Mouse (Mus musculus) intestine, embryonic 16.5 days (tissue): ENCODE measurements around the gene Nrap. TPM values are rescaled to one million over a fixed set of nuclear protein-coding genes. Genes with fewer than 3 reads are reported as not detected.

Source experiments
- ATAC-seq: fragments of 200-750 bp; cut with Nextera tagmentation; 2 replicates; pipeline ENCODE4 v1.8.0; 2017; ENCODE audit warnings: moderate TSS enrichment, moderate library complexity
- H3K27ac ChIP-seq: fragments of 300-500 bp; sonication (generic); 2 replicates; pipeline ENCODE4 v1.5.1; 2014; ENCODE audit warnings: mild to moderate bottlenecking, low read length
- H3K27me3 ChIP-seq: fragments of 300-500 bp; sonication (generic); replicated peaks from 2 replicates; pipeline ENCODE4 v1.6.1; 2014; ENCODE audit warnings: low read length, control low read depth, mixed read lengths; ENCODE audit not compliant: control insufficient read depth, insufficient read depth
- H3K36me3 ChIP-seq: fragments of 300-500 bp; sonication (generic); 2 replicates; pipeline ENCODE4 v1.6.1; 2014; ENCODE audit warnings: low read length, control low read depth; ENCODE audit not compliant: control insufficient read depth, insufficient read depth
- H3K4me1 ChIP-seq: fragments of 300-500 bp; sonication (generic); 2 replicates; pipeline ENCODE4 v1.6.1; 2014; ENCODE audit warnings: low read length, control low read depth, mixed read lengths; ENCODE audit not compliant: control insufficient read depth, insufficient read depth
- H3K4me2 ChIP-seq: fragments of 300-500 bp; sonication (generic); 2 replicates; pipeline ENCODE4 v1.6.1; 2014; ENCODE audit warnings: low read depth, low read length, control low read depth
- H3K4me3 ChIP-seq: fragments of 300-500 bp; sonication (generic); 2 replicates; pipeline ENCODE4 v1.5.1; 2014; ENCODE audit warnings: mild to moderate bottlenecking, low read length
- H3K9ac ChIP-seq: fragments of 300-500 bp; sonication (generic); 2 replicates; pipeline ENCODE4 v1.6.1; 2014; ENCODE audit warnings: low read depth, low read length
- H3K9me3 ChIP-seq: fragments of 300-500 bp; sonication (generic); 2 replicates; pipeline ENCODE4 v1.6.1; 2016; ENCODE audit warnings: low read length, control low read depth; ENCODE audit not compliant: control insufficient read depth
- WGBS: fragments of 180-500 bp; shearing (Covaris S2); extraction: QIAGEN DNeasy Blood & Tissue Kit; methylation state at CpG from one replicate; pipeline ENCODE4 v1.1.7; 2014; 5-methylcytosine and 5-hydroxymethylcytosine counted together
- polyA plus RNA-seq: library from polyadenylated mRNA; unstranded; fragments of >200 nt; fragmentation: Nextera tagmentation; extraction: Ambion mirVana; gene quantifications from 2 replicates; pipeline ENCODE4 v1.2.1, GENCODE M21; 2015

Gene Nrap
- polyA plus RNA-seq, 1 experiment from 2014 or later, result 0.40 TPM

- 60% methylated on average over 12 of the region's 12 CpGs for WGBS
- no peak for ATAC-seq
- Histone ChIP-seq H3K9me3 (no peaks in the 10 kb centered on the region), H3K4me2 (no peak overlapping the region), H3K4me1 (no peaks in the 10 kb centered on the region), H3K36me3 (no peaks in the 10 kb centered on the region), H3K9ac (no peak overlapping the region), H3K4me3 (no peak overlapping the region), H3K27me3 (no peaks in the 10 kb centered on the region), H3K27ac (no peak overlapping the region)
Measured at GRCm38 (mm10) chr19:56336826-56337225, 53.0 kb downstream of the Nrap start.

DNA sequence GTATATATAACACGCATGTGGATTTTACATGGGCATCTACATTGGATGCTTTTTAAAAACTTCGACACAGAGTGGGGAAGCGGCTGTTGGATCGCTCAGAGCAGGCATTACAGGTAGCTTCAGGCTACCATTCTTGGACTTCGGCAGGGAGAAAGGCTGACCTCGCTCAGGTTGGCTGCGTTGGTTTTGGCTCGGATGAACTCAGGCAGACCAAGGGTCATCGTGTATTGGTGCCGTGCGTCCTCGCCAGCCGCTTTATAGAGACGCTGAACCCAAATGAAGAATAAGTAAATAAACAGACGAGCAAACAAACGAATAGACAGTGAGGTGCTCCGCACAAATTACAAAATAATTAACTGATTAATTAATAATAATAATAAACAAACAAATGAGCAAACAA lies 53.5 kb downstream of the Nrap start:
- 91% methylated on average over 17 of the region's 17 CpGs for WGBS
- H3K4me2 ChIP-seq, result no peak overlapping the region
- H3K27ac ChIP-seq, result no peak overlapping the region
- no peaks in the 10 kb centered on the region for H3K4me1 ChIP-seq
- no peaks in the 10 kb centered on the region for H3K36me3 ChIP-seq
- H3K27me3 ChIP-seq, result no peaks in the 10 kb centered on the region
- no peaks in the 10 kb centered on the region for H3K9me3 ChIP-seq
- no peak overlapping the region for H3K9ac ChIP-seq
- H3K4me3 ChIP-seq, result no peak overlapping the region
- ATAC-seq, result no peak

- WGBS, result 67% methylated on average over 21 of the region's 21 CpGs
- H3K4me2 ChIP-seq, result no peak overlapping the region
- H3K9ac ChIP-seq, result no peak overlapping the region
- no peak for ATAC-seq
- no peaks in the 10 kb centered on the region for H3K36me3 ChIP-seq
- H3K27ac ChIP-seq, result no peak overlapping the region
- peaks cover 6% of the 10 kb centered on the region; the same call in 1 of the 2 replicates for H3K4me1 ChIP-seq
- H3K9me3 ChIP-seq, result no peaks in the 10 kb centered on the region
- H3K27me3 ChIP-seq, result no peaks in the 10 kb centered on the region
- H3K4me3 ChIP-seq, result no peak overlapping the region
Measured at GRCm38 (mm10) chr19:56326243-56326855, 63.5 kb downstream of the Nrap start.

- Histone ChIP-seq H3K27me3 (no peaks in the 10 kb centered on the region), H3K9ac (no peak overlapping the region), H3K27ac (no peak overlapping the region), H3K4me3 (no peak overlapping the region), H3K4me2 (no peak overlapping the region), H3K36me3 (no peaks in the 10 kb centered on the region), H3K9me3 (no peaks in the 10 kb centered on the region), H3K4me1 (peaks cover 6% of the 10 kb centered on the region; the same call in 1 of the 2 replicates)
- no peak for ATAC-seq
- WGBS, result 57% methylated on average over 10 of the region's 10 CpGs
Measured at GRCm38 (mm10) chr19:56325676-56326075, 64.2 kb downstream of the Nrap start.

DNA sequence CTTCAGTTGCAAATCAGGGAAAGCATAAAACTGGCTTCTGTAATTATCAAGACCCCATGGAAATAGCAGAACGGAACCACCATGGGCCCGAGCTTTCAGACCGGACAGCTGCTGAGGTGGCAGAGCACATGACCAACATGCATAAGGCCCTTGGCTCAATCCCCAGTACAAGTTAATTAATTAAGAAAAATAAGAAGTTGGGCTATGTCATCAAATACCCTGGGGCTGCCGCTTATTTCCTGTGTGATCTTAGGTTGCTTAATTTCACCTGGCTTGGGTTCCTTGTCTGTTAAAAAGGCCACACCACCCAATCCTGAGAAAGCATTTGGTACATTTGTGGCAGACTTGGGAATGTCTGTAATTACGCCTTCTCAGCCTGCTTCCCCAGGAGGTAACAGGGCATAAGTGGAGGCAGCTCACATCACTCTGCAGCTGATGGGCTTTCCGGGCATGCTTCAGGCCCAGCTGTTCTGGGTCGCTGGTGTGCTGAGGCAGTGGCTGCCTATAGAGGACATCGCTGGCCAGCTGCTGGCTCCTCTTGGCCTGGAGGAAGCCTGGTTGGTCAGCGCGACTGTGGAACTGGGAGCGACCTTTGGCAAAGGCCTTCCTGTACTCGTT lies 68.4 kb downstream of the Nrap start:
- H3K9ac ChIP-seq, result no peak overlapping the region
- H3K36me3 ChIP-seq, result no peaks in the 10 kb centered on the region
- WGBS, result 82% methylated on average over 12 of the region's 12 CpGs
- H3K4me2 ChIP-seq, result no peak overlapping the region
- H3K27ac ChIP-seq, result no peak overlapping the region
- H3K4me1 ChIP-seq, result peaks cover 6% of the 10 kb centered on the region; the same call in 1 of the 2 replicates
- H3K9me3 ChIP-seq, result no peaks in the 10 kb centered on the region
- H3K27me3 ChIP-seq, result no peaks in the 10 kb centered on the region
- ATAC-seq, result no peak
- H3K4me3 ChIP-seq, result no peak overlapping the region

DNA sequence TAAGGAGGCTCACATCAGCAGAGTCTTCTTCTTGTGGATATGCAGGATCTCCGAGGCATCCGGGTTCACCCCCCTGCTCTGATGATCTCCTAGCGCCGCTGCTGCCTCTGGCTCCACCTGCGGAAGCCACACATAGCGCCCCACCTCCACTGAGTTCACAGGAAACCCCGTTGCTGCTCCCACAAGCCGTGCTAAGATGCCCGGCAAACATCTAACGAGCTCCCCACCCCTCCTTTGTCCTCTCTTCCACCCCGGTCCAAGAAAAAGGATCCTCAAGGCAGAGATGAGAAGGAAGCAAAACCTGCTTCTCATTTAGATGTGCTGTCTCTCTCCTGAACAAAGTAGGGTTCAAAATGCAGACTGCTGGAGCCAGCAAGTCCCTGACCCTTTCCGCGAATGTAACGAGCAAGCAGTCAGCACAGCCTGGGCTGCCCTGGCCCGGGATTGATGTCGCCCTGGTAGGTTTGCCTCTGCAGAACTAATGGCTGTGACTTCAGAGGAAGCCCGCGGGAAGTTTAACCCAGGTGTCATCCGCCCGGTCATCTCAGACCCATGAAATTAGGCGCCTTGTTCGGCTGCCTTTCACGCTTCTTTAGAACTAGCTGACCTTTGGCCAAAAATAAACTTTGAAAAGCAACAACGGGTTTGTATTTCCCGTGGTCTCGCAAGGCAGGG lies 69.5 kb downstream of the Nrap start:
- Histone ChIP-seq H3K36me3 (no peaks in the 10 kb centered on the region), H3K4me3 (no peak overlapping the region), H3K4me1 (no peaks in the 10 kb centered on the region), H3K27ac (no peak overlapping the region), H3K9me3 (no peaks in the 10 kb centered on the region), H3K4me2 (0 out of 2 replicates have a peak overlapping the region, but pooled peaks have one; percentile 18), H3K27me3 (no peaks in the 10 kb centered on the region), H3K9ac (peak overlapping the region; percentile 0; the same call in 1 of the 2 replicates)
- WGBS, result 26% methylated on average over 26 of the region's 26 CpGs
- no peak for ATAC-seq

DNA sequence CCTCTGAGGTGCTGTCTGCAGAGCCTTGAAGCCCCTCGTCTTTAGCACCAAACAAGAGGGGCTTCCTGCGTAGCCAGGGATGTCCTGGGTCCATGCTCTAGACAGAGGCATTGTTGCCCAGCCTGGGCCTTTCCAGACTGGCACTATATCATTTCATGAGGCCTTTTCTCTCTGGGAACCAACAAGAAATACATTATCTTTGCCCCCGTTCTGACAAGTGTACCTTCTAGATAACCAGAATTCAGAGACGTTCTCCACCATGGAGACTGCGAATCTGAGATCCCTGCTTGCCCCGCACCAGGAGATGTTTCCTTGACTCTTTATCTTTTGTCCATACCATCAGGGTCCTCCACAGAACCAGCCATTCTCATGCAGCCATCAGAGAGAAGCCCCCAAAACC lies 70.2 kb downstream of the Nrap start:
- ATAC-seq, result no peak
- H3K9ac ChIP-seq, result no peak overlapping the region
- H3K9me3 ChIP-seq, result no peaks in the 10 kb centered on the region
- no peak overlapping the region for H3K4me3 ChIP-seq
- H3K4me2 ChIP-seq, result no peak overlapping the region
- H3K4me1 ChIP-seq, result no peaks in the 10 kb centered on the region
- no peaks in the 10 kb centered on the region for H3K36me3 ChIP-seq
- no peak overlapping the region for H3K27ac ChIP-seq
- H3K27me3 ChIP-seq, result no peaks in the 10 kb centered on the region
- WGBS, result 91% methylated on average over 6 of the region's 6 CpGs

DNA sequence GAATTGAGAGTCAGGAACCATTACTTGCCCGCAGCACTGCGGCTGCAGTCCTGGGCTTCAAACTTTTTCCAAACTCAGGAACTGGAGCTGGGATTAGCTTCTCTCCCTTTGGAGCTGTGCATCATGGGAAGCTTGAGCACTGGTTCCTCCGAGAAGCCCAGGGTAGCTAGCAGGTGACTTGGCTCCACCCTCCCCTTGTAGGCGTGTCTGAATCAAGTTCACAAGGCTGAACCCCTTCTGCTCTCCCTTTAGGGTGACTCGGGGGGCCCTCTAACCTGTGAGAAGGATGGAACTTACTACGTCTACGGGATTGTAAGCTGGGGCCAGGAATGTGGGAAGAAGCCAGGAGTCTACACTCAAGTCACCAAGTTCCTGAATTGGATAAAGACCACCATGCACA lies 70.6 kb downstream of the Nrap start:
- 86% methylated on average over 7 of the region's 7 CpGs for WGBS
- ATAC-seq, result no peak
- no peaks in the 10 kb centered on the region for H3K36me3 ChIP-seq

GRCm38 (mm10) chr19:56316531-56316930 lies 73.3 kb downstream of the Nrap start:
- Histone ChIP-seq H3K36me3 (no peaks in the 10 kb centered on the region), H3K4me3 (no peak overlapping the region), H3K9ac (no peak overlapping the region), H3K4me1 (no peaks in the 10 kb centered on the region), H3K4me2 (no peak overlapping the region), H3K27me3 (no peaks in the 10 kb centered on the region), H3K27ac (no peak overlapping the region), H3K9me3 (no peaks in the 10 kb centered on the region)
- WGBS, result 83% methylated on average over 3 of the region's 3 CpGs
- ATAC-seq, result no peak

More for the DNA sequence above, 70.6 kb downstream of the Nrap start:
- no peak overlapping the region for H3K4me2 ChIP-seq
- no peaks in the 10 kb centered on the region for H3K27me3 ChIP-seq
- no peaks in the 10 kb centered on the region for H3K9me3 ChIP-seq
- no peak overlapping the region for H3K27ac ChIP-seq
- H3K4me1 ChIP-seq, result no peaks in the 10 kb centered on the region
- H3K9ac ChIP-seq, result no peak overlapping the region
- H3K4me3 ChIP-seq, result no peak overlapping the region
